Mouse (Mus musculus) testis, postnatal 10 days (tissue): ENCODE measurements at regions not wholly inside any gene's neighbourhood (a gene's known extent, or its start where the extent isn't known, plus 50 kb on each side); places are given as distances from the start of the nearest gene placed in this dataset.

Experiments
- DNase-seq: peaks from one replicate; pipeline ENCODE4 v3.0.0; 2021; ENCODE audit warnings: low spot score

GRCm38 (mm10) chr17:15977374-15978031, 146.7 kb upstream of the Rgmb start:
- DNase-seq, result no peak

- DNase-seq, result no peak
Measured at GRCm38 (mm10) chr17:15971351-15971685, 140.5 kb upstream of the Rgmb start.

- no peak for DNase-seq
Measured at GRCm38 (mm10) chr17:15970481-15971350, 139.9 kb upstream of the Rgmb start.

- DNase-seq, result no peak
Measured at GRCm38 (mm10) chr17:15968331-15968730, 137.5 kb upstream of the Rgmb start.

GRCm38 (mm10) chr17:15955656-15956055, 124.8 kb upstream of the Rgmb start:
- DNase-seq, result no peak

- no peak for DNase-seq
Measured at GRCm38 (mm10) chr17:15951641-15952040, 120.8 kb upstream of the Rgmb start.

- no peak for DNase-seq
Measured at GRCm38 (mm10) chr17:15949753-15950152, 118.9 kb upstream of the Rgmb start.

GRCm38 (mm10) chr17:15942378-15942777, 111.5 kb upstream of the Rgmb start:
- DNase-seq, result no peak

GRCm38 (mm10) chr17:15918609-15919008, 87.8 kb upstream of the Rgmb start:
- DNase-seq, result no peak

- no peak for DNase-seq
Measured at GRCm38 (mm10) chr17:15898689-15899419, 68.0 kb upstream of the Rgmb start.

GRCm38 (mm10) chr17:15895968-15896367, 65.1 kb upstream of the Rgmb start:
- no peak for DNase-seq

GRCm38 (mm10) chr17:15891896-15892675, 61.2 kb upstream of the Rgmb start:
- no peak for DNase-seq

- no peak for DNase-seq
Measured at GRCm38 (mm10) chr17:15890595-15891140, 59.8 kb upstream of the Rgmb start.

GRCm38 (mm10) chr17:15882803-15883202, 52.0 kb upstream of the Rgmb start:
- DNase-seq, result no peak

GRCm38 (mm10) chr17:15882245-15882644, 51.4 kb upstream of the Rgmb start:
- DNase-seq, result no peak
